Mouse (Mus musculus): ENCODE data around the gene Rnase2a. TPM values are rescaled to one million over a fixed set of nuclear protein-coding genes. Genes with fewer than 3 reads are reported as not detected.
A peak's percentile ranks its signal among the peaks of the same experiment; 100 is the strongest.
"Not testable (repeated sequence)": the region's sequence is repeated elsewhere in the genome, so short reads cannot be mapped to it uniquely, and the experiment has no call there.

Gene Rnase2a
- not detected in 2 replicates for polyA plus RNA-seq (2016; fragmentation: Nextera tagmentation; extraction: Ambion mirVana)

GRCm38 (mm10) chr14:51256041-51256440 lies at the start of gene Rnase2a:
Gene Rnase2a, minus strand, starts transcription at chr14:51256112.
- Histone ChIP-seq H3K27me3 (ENCODE audit: low read depth, poor library complexity, severe bottlenecking) (no peaks in the 10 kb centered on the region), H3K4me1 (no peaks in the 10 kb centered on the region), H3K36me3 (no peaks in the 10 kb centered on the region), H3K9me3 (replicated peaks) (no peaks in the 10 kb centered on the region), H3K4me3 (no peak within 1 kb of the TSS), H3K27ac (no peak within 1 kb of the TSS)
- no peak for DNase-seq (ENCODE audit: low spot score)
- WGBS, result 94% methylated on average over 3 of the region's 3 CpGs

GRCm38 (mm10) chr14:51291505-51291904 lies 35.6 kb upstream of the Rnase2a start:
- Histone ChIP-seq H3K27me3 (ENCODE audit: low read depth, poor library complexity, severe bottlenecking) (no peaks in the 10 kb centered on the region), H3K36me3 (no peaks in the 10 kb centered on the region), H3K4me3 (no peak overlapping the region), H3K4me1 (no peaks in the 10 kb centered on the region), H3K9me3 (replicated peaks) (no peaks in the 10 kb centered on the region), H3K27ac (no peak overlapping the region)
- WGBS, result 82% methylated on average over 1 of the region's 1 CpGs
- DNase-seq (ENCODE audit: low spot score), result no peak

- not testable (repeated sequence) for DNase-seq (ENCODE audit: low spot score); H3K27ac ChIP-seq; H3K4me3 ChIP-seq; H3K9me3 ChIP-seq (replicated peaks); H3K4me1 ChIP-seq; H3K27me3 ChIP-seq (ENCODE audit: low read depth, poor library complexity, severe bottlenecking); H3K36me3 ChIP-seq
- 47% methylated on average over 1 of the region's 1 CpGs for WGBS
Observed at GRCm38 (mm10) chr14:51278515-51278914, 22.6 kb upstream of the Rnase2a start.

GRCm38 (mm10) chr14:51268677-51269076 lies 12.8 kb upstream of the Rnase2a start:
- no peak overlapping the region for H3K4me3 ChIP-seq
- no peak overlapping the region for H3K27ac ChIP-seq
- no peaks in the 10 kb centered on the region for H3K36me3 ChIP-seq
- no peaks in the 10 kb centered on the region for H3K9me3 ChIP-seq (replicated peaks)
- no peak for DNase-seq (ENCODE audit: low spot score)
- 93% methylated on average over 1 of the region's 1 CpGs for WGBS
- no peaks in the 10 kb centered on the region for H3K4me1 ChIP-seq
- H3K27me3 ChIP-seq (ENCODE audit: low read depth, poor library complexity, severe bottlenecking), result no peaks in the 10 kb centered on the region

- H3K36me3 ChIP-seq, result no peaks in the 10 kb centered on the region
- H3K9me3 ChIP-seq (replicated peaks), result no peaks in the 10 kb centered on the region
- H3K27me3 ChIP-seq (ENCODE audit: low read depth, poor library complexity, severe bottlenecking), result no peaks in the 10 kb centered on the region
- H3K27ac ChIP-seq, result no peak overlapping the region
- DNase-seq (ENCODE audit: low spot score), result peak; percentile 94
- no peaks in the 10 kb centered on the region for H3K4me1 ChIP-seq
- no peak overlapping the region for H3K4me3 ChIP-seq
- WGBS, result 8% methylated on average over 9 of the region's 9 CpGs
Observed at GRCm38 (mm10) chr14:51266113-51266512, 10.2 kb upstream of the Rnase2a start.

- DNase-seq (ENCODE audit: low spot score), result no peak
- WGBS, result 71% methylated on average over 4 of the region's 4 CpGs
Observed at GRCm38 (mm10) chr14:51265667-51266066, 9.8 kb upstream of the Rnase2a start.

GRCm38 (mm10) chr14:51262397-51262796 lies 6.5 kb upstream of the Rnase2a start:
- Histone ChIP-seq H3K27me3 (ENCODE audit: low read depth, poor library complexity, severe bottlenecking) (no peaks in the 10 kb centered on the region), H3K27ac (no peak overlapping the region), H3K9me3 (replicated peaks) (no peaks in the 10 kb centered on the region), H3K36me3 (no peaks in the 10 kb centered on the region), H3K4me3 (no peak overlapping the region), H3K4me1 (no peaks in the 10 kb centered on the region)
- DNase-seq (ENCODE audit: low spot score), result no peak

More at GRCm38 (mm10) chr14:51265667-51266066, 9.8 kb upstream of the Rnase2a start:
- no peaks in the 10 kb centered on the region for H3K9me3 ChIP-seq (replicated peaks)
- H3K27me3 ChIP-seq (ENCODE audit: low read depth, poor library complexity, severe bottlenecking), result no peaks in the 10 kb centered on the region
- no peak overlapping the region for H3K27ac ChIP-seq
- no peaks in the 10 kb centered on the region for H3K36me3 ChIP-seq
- no peak overlapping the region for H3K4me3 ChIP-seq
- no peaks in the 10 kb centered on the region for H3K4me1 ChIP-seq

- no peaks in the 10 kb centered on the region for H3K27me3 ChIP-seq (ENCODE audit: low read depth, poor library complexity, severe bottlenecking)
- no peaks in the 10 kb centered on the region for H3K36me3 ChIP-seq
- no peak overlapping the region for H3K27ac ChIP-seq
- no peaks in the 10 kb centered on the region for H3K9me3 ChIP-seq (replicated peaks)
- H3K4me1 ChIP-seq, result no peaks in the 10 kb centered on the region
- no peak overlapping the region for H3K4me3 ChIP-seq
- WGBS, result 93% methylated on average over 7 of the region's 7 CpGs
- DNase-seq (ENCODE audit: low spot score), result no peak
Observed at GRCm38 (mm10) chr14:51259741-51260140, 3.8 kb upstream of the Rnase2a start.

GRCm38 (mm10) chr14:51253569-51253968 lies 2.3 kb downstream of the Rnase2a start:
- H3K4me3 ChIP-seq, result no peak overlapping the region
- no peaks in the 10 kb centered on the region for H3K9me3 ChIP-seq (replicated peaks)
- DNase-seq (ENCODE audit: low spot score), result no peak
- no peak overlapping the region for H3K27ac ChIP-seq
- WGBS, result 93% methylated on average over 1 of the region's 1 CpGs
- no peaks in the 10 kb centered on the region for H3K27me3 ChIP-seq (ENCODE audit: low read depth, poor library complexity, severe bottlenecking)
- no peaks in the 10 kb centered on the region for H3K4me1 ChIP-seq
- no peaks in the 10 kb centered on the region for H3K36me3 ChIP-seq

- not testable (repeated sequence) for H3K27me3 ChIP-seq (ENCODE audit: low read depth, poor library complexity, severe bottlenecking); H3K4me3 ChIP-seq; H3K27ac ChIP-seq; H3K36me3 ChIP-seq; H3K4me1 ChIP-seq; H3K9me3 ChIP-seq (replicated peaks); DNase-seq (ENCODE audit: low spot score)
Observed at GRCm38 (mm10) chr14:51252206-51252605, 3.7 kb downstream of the Rnase2a start.

- no peaks in the 10 kb centered on the region for H3K9me3 ChIP-seq (replicated peaks)
- no peaks in the 10 kb centered on the region for H3K27me3 ChIP-seq (ENCODE audit: low read depth, poor library complexity, severe bottlenecking)
- DNase-seq (ENCODE audit: low spot score), result no peak
- 71% methylated on average over 3 of the region's 3 CpGs for WGBS
- H3K4me1 ChIP-seq, result no peaks in the 10 kb centered on the region
- no peak overlapping the region for H3K27ac ChIP-seq
- no peak overlapping the region for H3K4me3 ChIP-seq
- H3K36me3 ChIP-seq, result no peaks in the 10 kb centered on the region
Observed at GRCm38 (mm10) chr14:51250348-51250747, 5.6 kb downstream of the Rnase2a start.

- Histone ChIP-seq H3K27me3 (ENCODE audit: low read depth, poor library complexity, severe bottlenecking) (no peaks in the 10 kb centered on the region), H3K27ac (no peak overlapping the region), H3K9me3 (replicated peaks) (no peaks in the 10 kb centered on the region), H3K36me3 (no peaks in the 10 kb centered on the region), H3K4me3 (no peak overlapping the region), H3K4me1 (peaks cover 3% of the 10 kb centered on the region; the same call in 1 of the 2 replicates)
- DNase-seq (ENCODE audit: low spot score), result no peak
- WGBS, result 88% methylated on average over 1 of the region's 1 CpGs
Observed at GRCm38 (mm10) chr14:51247736-51248135, 8.2 kb downstream of the Rnase2a start.

- DNase-seq (ENCODE audit: low spot score), result no peak
- H3K27me3 ChIP-seq (ENCODE audit: low read depth, poor library complexity, severe bottlenecking), result no peaks in the 10 kb centered on the region
- H3K36me3 ChIP-seq, result no peaks in the 10 kb centered on the region
- H3K9me3 ChIP-seq (replicated peaks), result no peaks in the 10 kb centered on the region
- no peak overlapping the region for H3K4me3 ChIP-seq
- no peak overlapping the region for H3K27ac ChIP-seq
- H3K4me1 ChIP-seq, result peaks cover 5% of the 10 kb centered on the region; the same call in 1 of the 2 replicates
Observed at GRCm38 (mm10) chr14:51240899-51241298, 15.0 kb downstream of the Rnase2a start.

GRCm38 (mm10) chr14:51237488-51237887 lies 18.4 kb downstream of the Rnase2a start:
- H3K4me3 ChIP-seq; H3K4me1 ChIP-seq; H3K27me3 ChIP-seq (ENCODE audit: low read depth, poor library complexity, severe bottlenecking); H3K9me3 ChIP-seq (replicated peaks); H3K36me3 ChIP-seq; H3K27ac ChIP-seq; DNase-seq (ENCODE audit: low spot score): not testable (repeated sequence)
- WGBS, result 92% methylated on average over 1 of the region's 1 CpGs
